In genomic region chr8:15628584-15628983, GRCm38 (mm10) we compare ENCODE assay signal across 18 mouse cellular contexts.
DNase-seq lines count a peak whose midpoint lies in the region; ATAC-seq and TF ChIP-seq lines count a peak whose summit lies in the region.
"Had no signal": no experiment of that assay in that cellular context is flagged by ENCODE, and none has a peak within 500 bp of the region (broad histone marks: within the 10 kb centered on the region; RNA-seq: fewer than 3 reads in every experiment).

No protein-coding gene starts in this region.

- TF ChIP-seq CTCF in forebrain, postnatal 0 days (IDR thresholded peaks at IDR 0.05; ENCODE audit: low read depth): no peak
- TF ChIP-seq CTCF in layer of hippocampus, adult 2 months (conservative IDR thresholded peaks at IDR 0.05): no peak

- no peaks in the 10 kb centered on the region for H3K4me1 ChIP-seq in forebrain, postnatal 0 days (ENCODE audit: insufficient read depth)
- H3K4me1 ChIP-seq in forebrain, embryonic 10.5 days: no peaks in the 10 kb centered on the region
- H3K4me1 ChIP-seq: embryonic facial prominence, embryonic 10.5 days; embryonic facial prominence, embryonic 12.5 days; forebrain, embryonic 12.5 days had no signal

- no peak overlapping the region for H3K27ac ChIP-seq in forebrain, postnatal 0 days (ENCODE audit: low read depth, low read length)
- H3K27ac ChIP-seq in forebrain, embryonic 10.5 days: no peak overlapping the region
- peak overlapping the region; percentile 28; the same call in 1 of the 2 replicates for H3K27ac ChIP-seq in layer of hippocampus, adult 2 months
- H3K27ac ChIP-seq: embryonic facial prominence, embryonic 10.5 days; embryonic facial prominence, embryonic 12.5 days; forebrain, embryonic 12.5 days had no signal

- ATAC-seq in forebrain, postnatal 0 days: peak; percentile 60; the same call in 1 of the 2 replicates
- ATAC-seq: forebrain, embryonic 14.5 days; forebrain, embryonic 16.5 days had no signal

- no peak for DNase-seq in forebrain, postnatal 0 days
- no peak for DNase-seq in forebrain, embryonic 10.5 days (ENCODE audit: extremely low spot score, low spot score)
- DNase-seq in layer of hippocampus, adult 2 months (ENCODE audit: low spot score in 2 of 2): no peak
- DNase-seq in layer of hippocampus, adult 11-12 months (ENCODE audit: low spot score): no peak
- no peak for DNase-seq in B cell, adult 2 months
- DNase-seq: adrenal gland, adult 2 months; adrenal gland, postnatal 10 days; adrenal gland, postnatal 25 days; cerebellum, adult 11-12 months; cerebellum, adult 2 months; cerebellum, adult 9-10 months; cerebellum, postnatal 10 days; cerebellum, postnatal 25 days had no signal

- H3K27me3 ChIP-seq in forebrain, postnatal 0 days (ENCODE audit: insufficient read depth, low read length): no peaks in the 10 kb centered on the region
- no peaks in the 10 kb centered on the region for H3K27me3 ChIP-seq in forebrain, embryonic 10.5 days (ENCODE audit: poor library complexity, severe bottlenecking)
- H3K27me3 ChIP-seq: embryonic facial prominence, embryonic 12.5 days; forebrain, embryonic 12.5 days had no signal

- H3K36me3 ChIP-seq in forebrain, postnatal 0 days (ENCODE audit: insufficient read depth): no peaks in the 10 kb centered on the region
- H3K36me3 ChIP-seq in forebrain, embryonic 10.5 days (replicated peaks): no peaks in the 10 kb centered on the region
- H3K36me3 ChIP-seq: embryonic facial prominence, embryonic 10.5 days; embryonic facial prominence, embryonic 12.5 days; forebrain, embryonic 12.5 days had no signal

- WGBS in forebrain, postnatal 0 days: 72% methylated on average over 2 of the region's 2 CpGs
- WGBS in forebrain, embryonic 10.5 days: 90% methylated on average over 2 of the region's 2 CpGs

- no peaks in the 10 kb centered on the region for H3K9me3 ChIP-seq in forebrain, postnatal 0 days (ENCODE audit: low read length)
- H3K9me3 ChIP-seq in forebrain, embryonic 10.5 days: peaks cover 8% of the 10 kb centered on the region; the same call in 1 of the 2 replicates
- H3K9me3 ChIP-seq: embryonic facial prominence, embryonic 12.5 days; forebrain, embryonic 12.5 days had no signal

- no peak overlapping the region for H3K4me3 ChIP-seq in forebrain, postnatal 0 days (ENCODE audit: low read depth, low read length)
- H3K4me3 ChIP-seq in forebrain, embryonic 10.5 days: no peak overlapping the region
- H3K4me3 ChIP-seq in layer of hippocampus, adult 2 months: no peak overlapping the region
- H3K4me3 ChIP-seq: embryonic facial prominence, embryonic 10.5 days; embryonic facial prominence, embryonic 12.5 days; forebrain, embryonic 12.5 days had no signal

- no peak overlapping the region for H3K4me2 ChIP-seq in forebrain, postnatal 0 days (ENCODE audit: low read depth)
- H3K4me2 ChIP-seq: embryonic facial prominence, embryonic 12.5 days; forebrain, embryonic 12.5 days had no signal

- no peak overlapping the region for H3K9ac ChIP-seq in forebrain, postnatal 0 days
- H3K9ac ChIP-seq: embryonic facial prominence, embryonic 12.5 days; forebrain, embryonic 12.5 days had no signal
